Mouse (Mus musculus): ENCODE measurements around the gene Notch2.
"Not testable (repeated sequence)": the region's sequence is repeated elsewhere in the genome, so short reads cannot be mapped to it uniquely, and the experiment has no call there.

DNA sequence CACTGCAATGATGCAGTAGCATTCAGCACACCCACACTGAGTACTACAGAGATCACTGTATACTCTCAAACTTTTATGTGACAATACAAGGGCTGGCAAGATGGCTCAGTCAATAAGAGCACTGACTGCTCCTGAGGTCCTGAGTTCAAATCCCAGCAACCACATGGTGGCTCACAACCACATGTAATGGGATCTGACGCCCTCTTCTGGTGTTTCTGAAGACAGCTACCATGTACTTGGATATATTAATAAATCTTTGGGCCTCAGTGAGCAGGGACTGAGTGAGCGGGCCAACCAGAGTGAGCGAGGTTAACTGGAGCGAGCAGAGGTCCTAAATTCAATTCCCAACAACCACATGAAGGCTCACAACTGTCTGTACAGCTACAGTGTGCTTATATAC lies 118.8 kb downstream of the Notch2 start:
- peak; percentile 24; the same call in 1 of the 2 replicates for TF ChIP-seq CTCF (IDR thresholded peaks at IDR 0.05; ENCODE audit: low read depth)
- not testable (repeated sequence) for TF ChIP-seq EP300 (IDR thresholded peaks at IDR 0.05; ENCODE audit: low read depth)
